Mouse (Mus musculus): Measurements from ENCODE around the gene Ccnf.

DNA sequence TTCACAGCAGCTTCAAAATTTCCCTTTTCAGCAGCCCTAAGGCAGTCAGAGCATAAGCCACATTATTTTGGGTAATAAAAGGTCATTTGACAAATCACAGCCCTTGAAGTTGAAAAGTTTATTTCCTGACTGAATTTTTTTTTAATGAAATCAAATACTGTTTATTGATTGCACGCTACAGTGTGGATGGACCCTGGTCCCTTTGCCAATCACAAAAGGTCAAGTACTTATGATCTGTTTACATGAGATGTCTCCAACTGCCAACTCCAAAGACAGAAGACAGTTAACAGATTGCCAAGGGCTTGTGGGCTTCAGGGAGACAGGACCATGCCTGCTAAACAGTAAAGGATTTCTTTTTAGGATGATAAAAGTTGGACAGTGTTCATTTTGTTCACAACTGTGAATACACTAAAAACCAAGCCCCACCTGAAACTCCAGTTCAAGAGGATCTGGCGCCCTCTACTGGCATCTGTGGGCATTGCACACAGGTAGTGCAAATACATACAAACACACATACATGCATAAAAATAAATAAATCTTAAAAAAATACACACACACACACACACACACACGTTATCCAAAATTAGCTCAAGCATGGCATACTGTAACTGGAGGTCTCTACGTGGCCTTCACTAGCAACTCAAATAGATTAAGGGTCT is 7.8 kb downstream of the Ccnf start:
- TF ChIP-seq CTCF (IDR thresholded peaks at IDR 0.05) = peak; percentile 74
- TF ChIP-seq EP300 (IDR thresholded peaks at IDR 0.05) = no peak
